Mouse (Mus musculus): ENCODE results near the gene Fam241a.

The Fam241a gene

DNA sequence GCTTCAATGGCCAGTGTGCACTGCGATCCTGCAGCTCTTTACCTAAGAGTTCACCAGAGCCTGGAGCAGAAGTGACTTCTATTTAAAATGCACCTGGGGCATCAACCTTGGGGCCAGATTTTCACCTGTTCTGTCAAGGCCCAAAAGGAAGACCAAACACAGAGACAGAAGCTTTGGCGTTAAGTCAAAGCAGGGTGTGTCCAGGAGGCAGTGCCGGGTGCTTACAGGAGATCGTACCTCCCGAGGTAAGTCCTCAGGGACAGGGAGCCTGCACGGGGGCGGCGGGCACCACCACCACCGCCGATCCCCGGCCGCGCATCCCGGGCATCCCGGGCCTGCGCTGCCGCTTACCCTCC, 59.3 kb downstream of the Fam241a start:
- no peak for DNase-seq (ENCODE audit: low read depth)

DNA sequence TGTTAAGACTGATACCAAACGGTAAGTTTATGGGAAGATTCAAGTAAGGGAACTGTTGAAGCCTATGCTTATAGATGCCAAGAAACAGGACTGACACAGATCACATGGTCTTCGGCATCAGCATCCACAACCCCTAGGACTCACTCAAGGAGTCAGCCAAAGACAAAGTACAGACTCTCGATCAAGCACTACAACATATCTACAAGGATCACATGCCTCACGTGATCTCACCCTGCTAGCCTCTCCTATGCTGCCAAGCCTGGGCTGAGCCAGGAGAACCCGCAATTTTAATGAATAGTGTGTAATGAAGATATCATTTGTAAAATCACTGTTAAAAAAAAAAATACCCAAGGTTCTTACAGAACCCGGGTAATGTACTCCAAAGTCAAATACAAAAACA, 60.5 kb downstream of the Fam241a start:
- DNase-seq (ENCODE audit: low read depth) = no peak

DNA sequence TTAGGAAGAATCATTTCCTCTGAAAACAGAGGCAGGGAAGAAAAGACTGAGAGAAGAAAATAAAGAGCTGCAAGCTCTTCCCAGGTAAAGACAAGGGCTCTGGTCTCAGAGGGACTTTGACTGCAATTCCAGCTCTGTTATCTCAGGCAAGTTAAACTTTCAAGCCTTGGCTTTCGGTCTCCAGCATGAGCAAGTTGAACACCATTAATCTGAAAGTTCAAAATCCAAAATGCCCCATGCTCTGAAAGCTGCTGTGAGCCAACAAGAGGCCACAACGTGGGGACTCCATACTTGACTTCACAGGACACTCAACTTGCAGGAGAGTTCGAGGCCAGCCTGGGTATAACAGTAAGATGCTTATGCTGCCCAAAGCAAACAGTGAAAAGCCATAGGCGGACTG, 62.1 kb downstream of the Fam241a start:
- no peak for DNase-seq (ENCODE audit: low read depth)

DNA sequence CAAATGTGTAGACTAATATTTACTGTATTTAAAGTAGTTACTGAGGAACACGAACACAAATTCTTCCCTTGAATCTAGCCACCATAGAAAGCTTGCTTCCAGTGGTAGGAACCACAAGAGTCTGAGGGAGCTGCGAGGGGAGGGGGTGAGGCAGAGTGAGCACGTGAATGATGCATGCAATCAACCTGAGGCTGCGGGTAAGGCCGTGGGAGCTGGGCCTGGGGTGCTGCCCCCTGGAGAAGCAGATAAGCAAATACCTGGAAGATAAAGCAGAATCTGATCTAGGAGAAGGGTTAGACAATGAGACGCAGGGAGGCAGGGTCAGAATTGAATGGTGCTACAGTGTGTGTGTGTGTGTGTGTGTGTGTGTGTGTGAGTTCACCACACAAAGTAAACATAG, 65.0 kb downstream of the Fam241a start:
- no peak for DNase-seq (ENCODE audit: low read depth)

DNA sequence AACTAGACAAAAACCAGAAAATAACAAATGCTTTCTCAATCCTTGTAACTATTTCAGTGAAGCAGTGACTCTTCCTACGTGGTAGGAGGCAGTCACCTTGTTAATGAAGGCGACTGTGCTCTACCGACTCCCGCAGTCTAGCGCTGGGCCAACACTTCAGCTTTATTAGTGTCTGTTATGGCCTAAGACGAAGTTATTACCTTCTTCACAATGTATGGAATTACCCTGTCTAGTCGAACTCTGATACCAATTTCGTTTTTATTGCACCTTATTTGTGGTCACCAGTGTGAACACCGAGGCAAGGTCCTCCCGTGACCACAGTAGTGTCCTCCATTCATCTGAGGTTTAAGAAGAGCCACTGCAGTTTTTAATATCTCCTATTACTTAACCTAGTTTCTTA, 65.9 kb downstream of the Fam241a start:
- DNase-seq (ENCODE audit: low read depth) = no peak

DNA sequence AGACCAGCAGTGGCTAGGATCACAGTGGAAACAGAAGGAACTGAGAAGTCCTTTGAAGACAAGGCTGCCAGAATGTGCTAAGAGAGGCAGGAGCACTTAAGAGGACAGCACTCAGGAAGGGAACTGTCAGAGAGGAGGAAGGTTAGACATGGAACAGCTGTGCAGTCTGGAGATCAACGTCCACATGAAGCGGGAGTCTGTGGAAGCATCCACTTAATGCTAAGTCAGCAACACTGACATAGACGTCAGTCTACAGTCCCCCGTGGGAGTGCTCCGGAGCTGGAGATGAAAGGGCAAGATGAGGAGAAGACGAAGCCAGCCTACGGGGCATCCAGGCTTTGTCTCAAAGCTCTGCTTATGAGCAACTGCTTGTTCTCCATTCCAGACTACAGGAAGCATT, 69.0 kb downstream of the Fam241a start:
- no peak for DNase-seq (ENCODE audit: low read depth)

DNA sequence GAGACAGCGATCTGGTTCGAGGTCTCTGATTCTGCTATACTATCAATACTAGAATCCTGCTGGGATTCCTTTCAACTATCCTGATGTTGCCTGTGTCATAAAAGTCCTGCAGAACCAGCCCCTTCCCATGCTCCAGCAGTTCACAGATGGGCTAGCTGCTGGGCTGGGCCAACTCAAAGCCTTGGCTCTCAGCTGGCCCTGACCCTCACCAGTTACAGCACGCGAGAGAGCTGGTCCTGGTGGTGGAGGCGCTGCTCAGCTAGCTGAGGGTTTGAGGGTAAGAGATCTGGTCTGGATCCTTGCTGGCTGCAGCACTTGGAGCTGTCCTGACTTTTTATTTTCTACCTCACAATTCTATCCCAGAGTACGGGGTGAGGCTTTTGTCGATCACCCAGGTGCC, 69.6 kb downstream of the Fam241a start:
- no peak for DNase-seq (ENCODE audit: low read depth)

DNA sequence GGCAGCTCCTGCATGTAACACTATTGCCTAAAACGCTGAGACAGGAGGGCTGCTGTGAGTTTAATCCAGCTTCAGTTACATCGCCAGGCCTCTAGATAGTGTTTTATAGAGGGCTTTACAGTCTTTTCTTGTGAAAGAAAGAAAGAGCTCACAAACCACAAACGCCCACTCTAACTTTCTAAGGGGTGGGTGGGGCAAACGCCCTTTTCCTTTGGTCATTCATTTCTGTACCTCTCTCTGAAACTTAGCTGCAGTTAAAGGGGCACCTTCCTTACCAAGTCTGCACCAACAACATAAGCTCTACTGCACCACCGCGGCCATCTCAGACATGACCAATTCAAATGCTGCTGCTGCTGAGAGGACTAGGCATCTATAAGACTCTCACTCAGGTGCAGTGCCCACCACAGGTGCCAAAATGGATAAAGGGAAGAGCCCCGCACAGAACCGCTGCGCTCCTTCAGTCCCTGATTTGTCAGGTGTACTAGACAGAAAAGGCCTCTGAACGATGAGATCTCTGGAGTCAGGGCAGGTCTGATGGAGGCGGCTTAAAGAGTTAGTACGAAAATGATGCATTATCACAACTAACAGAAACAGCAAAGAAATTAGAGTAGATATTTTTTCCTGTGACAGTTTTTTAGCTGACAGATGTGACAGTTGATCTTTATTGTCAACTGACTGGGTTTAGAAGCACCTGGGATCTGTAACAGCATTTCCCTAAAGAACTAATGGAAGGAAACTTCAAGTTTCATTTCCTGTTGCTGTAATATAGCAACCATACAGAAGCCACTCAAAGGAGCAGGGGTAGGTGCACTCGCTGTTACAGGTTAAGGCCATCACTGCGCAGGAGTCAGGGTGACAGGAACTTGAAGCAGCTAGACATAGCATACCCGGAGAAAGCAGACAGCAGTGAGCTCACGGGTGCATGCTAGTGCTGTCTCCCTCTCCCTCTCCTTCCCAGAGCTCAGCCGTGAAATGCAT, 71.9 kb downstream of the Fam241a start:
- no peak for DNase-seq (ENCODE audit: low read depth)

DNA sequence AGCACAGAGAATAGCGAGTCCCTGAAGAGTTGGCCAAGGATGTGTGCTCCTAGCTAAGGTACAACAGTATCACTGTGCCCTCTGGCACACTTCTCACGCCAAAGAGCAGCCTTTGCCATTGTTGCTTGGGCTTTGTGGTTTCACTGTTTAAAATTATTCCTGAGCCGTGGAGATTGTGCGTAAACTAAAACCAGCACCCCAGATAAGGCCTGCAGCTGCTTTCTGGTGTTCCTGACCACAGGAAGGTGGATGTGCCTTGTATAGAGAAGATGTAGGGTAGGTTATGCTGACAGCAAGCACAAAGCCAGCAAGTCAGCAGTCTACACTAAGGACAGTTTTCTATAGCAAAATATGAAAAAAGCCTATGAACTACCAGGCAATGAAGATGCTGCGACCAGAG, 74.9 kb downstream of the Fam241a start:
- DNase-seq (ENCODE audit: low read depth) = no peak

DNA sequence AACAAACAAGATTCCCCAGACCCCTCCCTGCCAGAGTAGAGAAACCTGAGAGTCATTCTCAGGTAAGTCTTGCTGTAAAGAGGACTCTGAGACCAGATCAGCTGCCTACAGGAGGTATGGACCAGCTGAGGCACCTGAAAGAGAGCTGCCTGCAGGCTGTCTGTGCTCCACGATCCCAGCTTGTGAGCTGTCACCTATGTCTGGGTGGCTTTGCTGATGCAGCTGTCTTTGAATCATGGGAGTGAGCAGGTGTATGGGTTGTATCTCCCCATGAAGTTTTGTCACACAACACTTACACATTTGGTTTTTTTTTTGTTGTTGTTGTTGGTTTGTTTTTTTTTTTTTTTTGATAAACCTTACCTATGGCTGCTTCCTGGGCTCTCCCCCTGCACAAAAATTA, 75.7 kb downstream of the Fam241a start:
- no peak for DNase-seq (ENCODE audit: low read depth)
